Mouse (Mus musculus) urinary bladder, adult 2 months (tissue): ENCODE results near the gene Kalrn. TPM values are rescaled to one million over a fixed set of nuclear protein-coding genes. Genes with fewer than 3 reads are reported as not detected.

Experiments
- DNase-seq: peaks from one replicate; pipeline ENCODE4 v3.0.0; 2022; ENCODE audit warnings: low spot score
- polyA plus RNA-seq: library from polyadenylated mRNA; depleted of rRNA; stranded (reverse); fragments of >200 nt; gene quantifications from 2 replicates; pipeline ENCODE4 v1.2.3, GENCODE M21; 2012; rRNA removed

The Kalrn gene
- polyA plus RNA-seq, 1 experiment: 8.4 TPM

DNA sequence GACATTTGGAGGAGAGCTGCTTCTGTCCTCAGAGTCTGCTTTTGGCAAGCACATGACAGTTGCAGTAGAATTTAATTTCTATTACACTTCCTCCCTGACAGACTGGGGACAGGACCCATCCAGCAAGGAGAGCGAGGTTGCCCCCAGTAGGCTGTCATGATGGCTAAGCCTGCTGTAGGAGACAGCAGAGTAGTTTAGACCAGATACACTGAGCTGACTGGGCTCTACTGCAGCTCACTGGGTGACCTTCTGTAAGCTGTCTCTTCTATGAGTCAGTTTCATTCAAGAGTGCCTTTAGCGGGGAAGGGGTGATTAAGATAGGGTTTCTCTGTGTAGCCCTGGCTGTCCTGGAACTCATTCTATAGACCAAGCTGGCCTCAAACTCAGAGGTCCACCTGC, 634.2 kb downstream of the Kalrn start:
- no peak for DNase-seq

GRCm38 (mm10) chr16:33938311-33939132, 634.8 kb downstream of the Kalrn start:
- DNase-seq: no peak

GRCm38 (mm10) chr16:33937567-33937966, 635.8 kb downstream of the Kalrn start:
- no peak for DNase-seq

DNA sequence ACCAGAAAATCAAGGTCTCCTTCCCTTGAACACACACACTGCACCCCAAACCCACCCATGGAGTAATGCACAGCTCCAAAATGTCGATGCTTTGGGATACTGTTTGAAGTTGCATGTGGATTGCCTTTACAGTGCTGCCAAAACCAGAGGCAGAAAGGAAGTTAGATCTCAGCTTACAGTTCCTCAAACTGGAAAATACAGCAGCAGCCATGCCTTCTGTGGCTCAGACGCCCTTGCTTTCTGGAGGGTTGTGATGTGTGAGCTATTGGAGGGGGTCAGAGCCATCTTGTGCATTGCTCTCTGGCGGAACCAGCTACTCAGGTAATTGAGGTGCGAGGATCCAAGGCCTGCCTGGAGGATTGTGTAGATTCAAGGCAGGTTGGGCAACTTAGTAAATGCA, 636.4 kb downstream of the Kalrn start:
- DNase-seq: no peak

DNA sequence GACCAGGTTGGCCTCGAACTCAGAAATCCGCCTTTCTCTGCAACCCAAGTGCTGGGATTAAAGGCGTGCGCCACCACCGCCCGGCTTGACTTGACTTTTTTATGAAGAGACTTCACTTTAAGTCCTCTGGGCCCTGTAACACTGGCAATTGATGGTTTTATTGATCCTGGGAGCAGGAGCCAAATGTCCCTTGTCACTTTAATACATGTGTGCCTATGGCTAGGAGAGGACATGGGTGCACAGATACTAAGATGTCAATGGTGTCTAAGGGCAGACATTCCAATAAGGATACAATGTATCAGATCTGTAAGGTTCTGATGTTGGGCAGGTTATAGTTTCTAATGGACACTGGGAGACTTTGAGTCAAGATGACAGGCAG, 637.9 kb downstream of the Kalrn start:
- DNase-seq: no peak

DNA sequence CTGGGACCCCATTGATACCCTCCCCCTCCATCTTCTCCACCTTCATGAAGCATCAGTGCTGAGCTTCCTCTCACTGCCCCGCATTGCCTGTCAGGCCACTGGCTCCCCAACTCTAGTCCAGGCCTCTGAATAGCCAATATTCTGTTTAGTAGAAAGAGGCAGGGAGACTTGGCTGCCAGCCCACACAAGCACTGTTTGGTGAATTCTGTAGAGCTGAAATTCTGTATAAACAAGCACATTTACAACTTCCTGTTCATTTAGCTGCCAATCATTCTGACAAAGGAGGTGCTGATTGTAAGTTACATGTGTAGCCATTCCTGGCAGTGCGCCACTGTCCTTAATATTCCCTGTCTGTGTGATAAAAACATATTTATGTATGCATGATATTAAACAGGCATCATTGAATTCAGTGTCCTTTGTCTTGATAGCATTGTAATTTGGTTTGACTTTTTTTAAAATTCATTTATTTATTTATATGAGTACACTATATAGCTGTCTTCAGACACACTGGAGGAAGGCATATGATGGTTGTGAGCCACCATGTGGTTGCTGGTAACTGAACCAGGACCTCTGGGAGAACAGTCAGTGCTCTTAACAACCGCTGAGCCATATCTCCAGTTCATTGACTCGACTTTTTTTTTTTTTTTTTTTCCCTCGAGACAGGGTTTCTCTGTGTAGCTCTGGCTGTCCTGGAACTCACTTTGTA, 638.5 kb downstream of the Kalrn start:
- DNase-seq: no peak

GRCm38 (mm10) chr16:33933411-33933810, 639.9 kb downstream of the Kalrn start:
- no peak for DNase-seq

- DNase-seq: no peak
These were observed 641.2 kb downstream of the Kalrn start for GRCm38 (mm10) chr16:33932126-33932525.

GRCm38 (mm10) chr16:33931682-33932081, 641.6 kb downstream of the Kalrn start:
- no peak for DNase-seq

GRCm38 (mm10) chr16:33930785-33931184, 642.5 kb downstream of the Kalrn start:
- no peak for DNase-seq

DNA sequence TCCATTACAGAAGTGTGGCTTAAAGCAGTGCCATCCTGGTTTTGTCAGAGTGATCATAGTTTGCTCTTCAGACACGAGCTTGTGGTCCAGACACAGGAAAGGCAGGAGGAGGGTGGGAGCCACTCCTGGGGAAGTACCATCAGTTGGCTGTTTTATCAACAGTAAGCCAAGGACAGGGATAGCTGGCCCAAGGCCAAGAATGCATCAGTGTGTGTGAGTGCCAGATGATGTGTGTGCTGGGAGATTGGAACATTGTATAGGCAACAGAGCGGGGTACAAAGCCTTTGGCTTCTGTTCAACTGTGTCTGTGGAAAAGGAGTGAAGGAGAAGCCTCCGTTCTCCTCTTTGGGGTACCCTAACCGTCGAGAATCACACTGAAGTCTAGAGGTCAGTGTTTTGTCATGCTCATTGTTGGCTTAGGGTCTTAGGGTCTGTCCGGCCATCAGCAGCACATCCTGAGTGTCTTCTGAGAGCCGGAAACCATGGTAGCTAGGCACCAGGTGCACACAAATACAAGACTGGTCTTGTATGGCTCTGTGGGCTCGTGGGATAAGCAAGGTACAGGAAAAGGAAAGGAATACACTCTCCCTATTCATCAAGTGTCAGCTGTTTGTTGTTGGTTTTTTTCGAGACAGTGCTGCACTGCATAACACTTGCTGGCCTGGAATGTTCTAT, 644.4 kb downstream of the Kalrn start:
- no peak for DNase-seq

- DNase-seq: no peak
These were observed 646.0 kb downstream of the Kalrn start for GRCm38 (mm10) chr16:33927263-33927824.

DNA sequence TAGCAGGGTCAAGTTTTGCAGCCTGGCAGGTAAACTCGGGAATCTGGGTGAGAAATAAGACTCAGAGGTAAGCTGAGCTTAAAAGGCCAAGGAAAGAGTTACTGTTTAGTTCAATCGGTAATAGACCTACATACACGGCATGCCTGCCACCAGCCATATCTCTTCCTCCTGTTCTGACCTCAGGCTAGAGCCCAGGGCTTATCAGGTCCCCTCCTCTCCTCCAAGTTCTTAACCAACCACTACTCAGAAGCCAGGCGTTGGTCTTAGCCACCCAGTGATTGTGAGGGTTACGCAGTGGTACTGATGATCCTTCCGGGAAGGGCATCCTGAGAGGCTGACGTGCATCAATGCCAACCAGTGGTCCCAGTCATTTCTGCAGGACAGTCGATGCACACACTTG, 649.6 kb downstream of the Kalrn start:
- no peak for DNase-seq

DNA sequence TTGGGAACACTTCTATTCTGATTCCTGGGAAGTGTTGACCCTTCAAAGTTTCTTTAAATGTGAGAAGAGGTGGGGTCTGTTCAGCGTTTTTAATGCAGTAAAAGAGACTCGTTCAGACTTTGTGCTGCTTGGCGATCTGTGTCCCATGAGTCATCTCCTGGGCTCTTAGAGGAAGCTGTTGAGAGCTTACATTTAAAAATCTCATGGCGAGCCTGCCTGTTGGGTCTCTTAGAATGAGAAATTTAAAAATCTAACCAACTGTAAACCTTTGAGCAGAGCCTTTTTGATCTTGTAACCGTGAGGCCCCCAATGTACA, 650.4 kb downstream of the Kalrn start:
- DNase-seq: no peak

DNA sequence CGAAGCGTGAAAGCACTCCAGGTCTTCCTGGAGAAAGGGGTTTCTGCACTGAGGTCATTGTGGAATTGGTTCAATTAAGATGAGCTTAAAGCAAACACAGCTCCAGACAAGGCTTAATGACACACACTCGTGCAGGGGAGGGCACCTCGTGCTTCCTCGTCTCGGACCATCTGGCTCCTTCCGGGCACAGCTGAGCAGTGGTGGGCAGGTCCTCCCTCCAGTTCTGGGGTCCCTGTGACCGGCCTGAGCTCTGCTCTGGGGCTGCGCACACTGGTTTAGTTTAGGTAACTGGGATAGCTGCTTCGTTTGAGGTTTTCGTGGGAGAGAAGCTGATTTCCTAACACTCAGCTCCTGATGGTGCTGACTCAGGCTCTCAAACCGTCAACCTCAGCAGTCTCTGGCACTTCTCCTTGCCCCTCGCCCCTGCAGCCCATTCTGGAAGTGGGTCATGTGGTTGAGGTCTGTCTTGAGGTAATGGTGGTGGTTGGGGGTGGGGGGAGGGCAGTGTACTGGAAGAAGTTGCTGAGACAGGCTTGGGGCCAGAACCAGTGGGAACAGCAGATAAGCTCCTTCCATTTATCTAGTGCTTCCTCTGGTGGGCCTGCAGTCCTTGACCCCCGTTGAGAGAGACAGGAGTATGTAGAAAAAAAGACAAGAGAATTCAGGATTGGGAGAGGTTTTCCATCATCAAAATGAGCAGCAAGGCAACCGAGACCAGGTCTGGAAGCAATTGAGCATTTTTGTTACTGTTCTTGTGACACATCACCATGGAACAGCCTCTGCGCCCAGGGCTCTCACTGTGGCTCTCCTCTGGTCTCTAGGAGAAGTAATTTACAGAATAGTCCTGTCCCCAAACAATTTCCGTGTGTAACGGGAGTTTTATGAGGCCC, 651.0 kb downstream of the Kalrn start:
- no peak for DNase-seq

GRCm38 (mm10) chr16:33921514-33921913, 651.8 kb downstream of the Kalrn start:
- DNase-seq: no peak

Other genes starting within 250 kb of the Kalrn start
- not detected in 2 replicates for gene Ropn1, start 76.4 kb upstream of the Kalrn start, polyA plus RNA-seq
- gene Ccdc14, start 117.1 kb upstream of the Kalrn start, polyA plus RNA-seq: 3.6 and 3.7 TPM in 2 replicates
- 2,043 and 2,359 TPM in 2 replicates for gene Mylk, start 171.7 kb upstream of the Kalrn start, polyA plus RNA-seq